Mouse (Mus musculus) MEL (cell line): ENCODE measurements around the gene Ren1. TPM values are rescaled to one million over a fixed set of nuclear protein-coding genes. Genes with fewer than 3 reads are reported as not detected.

Experiments
- DNase-seq: peaks from one replicate; pipeline ENCODE4 v3.0.0; 2011; ENCODE audit warnings: low read depth, low spot score
- H3K27ac ChIP-seq: 2 replicates; pipeline ENCODE4 v1.5.1; 2012; ENCODE audit warnings: low read depth, mild to moderate bottlenecking, control low read depth, low read length, moderate library complexity; ENCODE audit not compliant: control insufficient read depth
- H3K27me3 ChIP-seq, 2 experiments: fragments of 150-350 bp in 1 of 2; sonication (generic) in 1 of 2; 2 replicates each; pipeline ENCODE4 v1.6.1; 2012; ENCODE audit warnings: low read length in 2 of 2, mild to moderate bottlenecking in 2 of 2, improper control_type of control experiment in 1 of 2, moderate library complexity in 1 of 2; ENCODE audit not compliant: insufficient read depth in 2 of 2, control insufficient read depth in 1 of 2
- H3K36me3 ChIP-seq, 2 experiments: 2 replicates each; pipeline ENCODE4 v1.6.1; 2012 to 2014; ENCODE audit warnings: low read length in 2 of 2, improper control_type of control experiment in 1 of 2, inconsistent platforms in 1 of 2, mild to moderate bottlenecking in 1 of 2; ENCODE audit not compliant: insufficient read depth in 2 of 2, control insufficient read depth in 1 of 2
- H3K4me1 ChIP-seq, 2 experiments: fragments of 150-350 bp in 1 of 2; sonication (generic) in 1 of 2; 2 replicates each; pipeline ENCODE4 v1.6.1; 2012; ENCODE audit warnings: low read length in 2 of 2, improper control_type of control experiment in 1 of 2, mild to moderate bottlenecking in 1 of 2; ENCODE audit not compliant: insufficient read depth in 2 of 2, control insufficient read depth in 1 of 2
- H3K4me3 ChIP-seq, 2 experiments: fragments of 150-350 bp in 1 of 2; sonication (generic) in 1 of 2; 2 replicates each; pipeline ENCODE4 v1.5.1; 2012; ENCODE audit warnings: low read depth in 2 of 2, low read length in 2 of 2, mild to moderate bottlenecking in 2 of 2, moderate library complexity in 2 of 2, control low read depth in 1 of 2, improper control_type of control experiment in 1 of 2; ENCODE audit not compliant: control insufficient read depth in 1 of 2, insufficient read depth in 1 of 2
- H3K79me2 ChIP-seq: 2 replicates; pipeline ENCODE4 v1.6.1; 2012; ENCODE audit warnings: mild to moderate bottlenecking, low read length, moderate library complexity; ENCODE audit not compliant: control insufficient read depth, poor library complexity, insufficient read depth
- H3K9ac ChIP-seq: 2 replicates; pipeline ENCODE4 v1.6.1; 2012; ENCODE audit warnings: low read depth, mild to moderate bottlenecking, control low read depth, low read length, moderate library complexity; ENCODE audit not compliant: control insufficient read depth, poor library complexity, severe bottlenecking
- H3K9me3 ChIP-seq: fragments of 150-350 bp; sonication (generic); replicated peaks from 2 replicates; pipeline ENCODE4 v1.6.1; 2012; ENCODE audit warnings: mild to moderate bottlenecking, low read length, improper control_type of control experiment, moderate library complexity; ENCODE audit not compliant: insufficient read depth
- CHD1 ChIP-seq: IDR thresholded peaks from 2 replicates; pipeline ENCODE4 v1.6.1; 2012; ENCODE audit warnings: low read depth, mild to moderate bottlenecking, inconsistent platforms, low read length, improper control_type of control experiment
- CTCF ChIP-seq, 3 experiments: IDR thresholded peaks in 2 of 3; conservative IDR thresholded peaks in 1 of 3; 2 replicates each; pipeline ENCODE4 v1.5.1; 2011 to 2012; ENCODE audit warnings: low read length in 3 of 3, low read depth in 2 of 3, mild to moderate bottlenecking in 2 of 3, improper control_type of control experiment in 1 of 3, inconsistent platforms in 1 of 3, mixed read lengths in 1 of 3, moderate library complexity in 1 of 3; ENCODE audit not compliant: control insufficient read depth in 1 of 3, insufficient read depth in 1 of 3, poor library complexity in 1 of 3, severe bottlenecking in 1 of 3
- EP300 ChIP-seq, 2 experiments: IDR thresholded peaks; 2 replicates each; pipeline ENCODE4 v1.6.1; 2011; ENCODE audit warnings: improper control_type of control experiment in 2 of 2, low read length in 2 of 2, low read depth in 1 of 2, mild to moderate bottlenecking in 1 of 2
- ETS1 ChIP-seq: IDR thresholded peaks from 2 replicates; pipeline ENCODE4 v1.6.1; 2012; ENCODE audit warnings: low read depth, mild to moderate bottlenecking, inconsistent platforms, low read length, improper control_type of control experiment, moderate library complexity
- GATA1 ChIP-seq: IDR thresholded peaks from 2 replicates; pipeline ENCODE4 v1.6.1; 2011; ENCODE audit warnings: low read depth, low read length, improper control_type of control experiment
- HCFC1 ChIP-seq: IDR thresholded peaks from 2 replicates; pipeline ENCODE4 v1.6.1; 2012; ENCODE audit warnings: low read depth, mild to moderate bottlenecking, inconsistent platforms, low read length, improper control_type of control experiment, moderate library complexity
- JUND ChIP-seq: IDR thresholded peaks from 2 replicates; pipeline ENCODE4 v1.6.1; 2011; ENCODE audit warnings: low read depth, mild to moderate bottlenecking, improper control_type of control experiment, low read length
- MAX ChIP-seq: IDR thresholded peaks from 2 replicates; pipeline ENCODE4 v1.6.1; 2011; ENCODE audit warnings: low read length, improper control_type of control experiment
- MXI1 ChIP-seq: IDR thresholded peaks from 2 replicates; pipeline ENCODE4 v1.6.1; 2011; ENCODE audit warnings: mild to moderate bottlenecking, low read depth, low read length, improper control_type of control experiment
- RAD21 ChIP-seq: IDR thresholded peaks from 2 replicates; pipeline ENCODE4 v1.6.1; 2011; ENCODE audit warnings: mild to moderate bottlenecking, low read depth, low read length, improper control_type of control experiment
- SMC3 ChIP-seq: IDR thresholded peaks from 2 replicates; pipeline ENCODE4 v1.6.1; 2011; ENCODE audit warnings: low read depth, low read length, improper control_type of control experiment
- TAL1 ChIP-seq: IDR thresholded peaks from 2 replicates; pipeline ENCODE4 v1.6.1; 2012; ENCODE audit warnings: mild to moderate bottlenecking, inconsistent platforms, low read length, moderate library complexity, mixed read lengths
- TBP ChIP-seq: IDR thresholded peaks from 2 replicates; pipeline ENCODE4 v1.8.0; 2011; ENCODE audit warnings: low read depth, low read length, improper control_type of control experiment
- USF1 ChIP-seq: IDR thresholded peaks from 2 replicates; pipeline ENCODE4 v1.6.1; 2014; ENCODE audit warnings: low read depth, mild to moderate bottlenecking, inconsistent platforms, low read length, improper control_type of control experiment, moderate library complexity
- ZMIZ1 ChIP-seq: IDR thresholded peaks from 2 replicates; pipeline ENCODE4 v1.6.1; 2012; ENCODE audit warnings: low read depth, mild to moderate bottlenecking, inconsistent platforms, low read length, improper control_type of control experiment, moderate library complexity
- polyA plus RNA-seq, 2 experiments: library from polyadenylated mRNA; stranded (reverse) in 1 of 2; unstranded in 1 of 2; fragments of >175 nt in 1 of 2; fragments of >200 nt in 1 of 2; gene quantifications; 2 replicates each; pipeline versions ENCODE4 v1.2.1 to v1.2.4; 2012; ENCODE audit warnings: low replicate concordance in 2 of 2, low read depth in 1 of 2; ENCODE audit not compliant: insufficient read length in 2 of 2, insufficient read depth in 1 of 2, missing spikeins in 1 of 2
- total RNA-seq: library from RNA; depleted of rRNA; stranded (reverse); fragments of 300-350 nt; gene quantifications from 2 replicates; pipeline ENCODE4 v1.2.3, GENCODE M21; 2012

Ren1 gene
- total and polyA plus RNA-seq, 3 experiments, result 6.9 to 16.8 TPM; not detected in 1

DNA sequence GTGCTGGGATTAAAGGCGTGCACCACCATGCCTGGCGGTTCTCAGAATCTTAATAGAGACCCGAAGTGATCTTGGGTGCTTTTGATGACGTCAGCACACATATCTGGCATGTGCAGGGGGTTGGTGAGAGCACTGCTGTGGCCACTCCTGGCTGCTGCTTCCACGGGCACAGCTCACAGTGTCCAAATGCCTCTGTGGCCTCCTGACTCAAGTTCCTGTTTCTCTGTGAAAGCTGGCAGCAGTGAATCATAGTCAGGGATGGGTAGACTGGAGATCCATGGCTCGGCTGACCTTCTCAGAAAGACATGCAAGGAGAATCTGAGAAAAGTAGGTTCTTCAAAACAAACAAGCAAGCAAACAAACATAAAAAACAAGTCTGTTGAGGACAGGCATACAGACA, 34.5 kb upstream of the Ren1 start:
- Histone ChIP-seq H3K4me3 (no peak overlapping the region), H3K4me1 (peaks cover 3 to 18% of the 10 kb centered on the region in 2 experiments; a peak in 3 of 4 replicates), H3K9me3 (no peaks in the 10 kb centered on the region), H3K27ac (no peak overlapping the region), H3K79me2 (no peaks in the 10 kb centered on the region), H3K27me3 (no peaks in the 10 kb centered on the region), H3K9ac (no peak overlapping the region), H3K36me3 (peaks cover 0 to 2% of the 10 kb centered on the region in 2 experiments; a peak in 1 of 4 replicates)
- DNase-seq, result peak; percentile 27
- TF ChIP-seq TAL1 (0 out of 2 replicates have a peak, but pooled peaks have one; percentile 7), TBP (no peak), HCFC1 (no peak), GATA1 (no peak)

DNA sequence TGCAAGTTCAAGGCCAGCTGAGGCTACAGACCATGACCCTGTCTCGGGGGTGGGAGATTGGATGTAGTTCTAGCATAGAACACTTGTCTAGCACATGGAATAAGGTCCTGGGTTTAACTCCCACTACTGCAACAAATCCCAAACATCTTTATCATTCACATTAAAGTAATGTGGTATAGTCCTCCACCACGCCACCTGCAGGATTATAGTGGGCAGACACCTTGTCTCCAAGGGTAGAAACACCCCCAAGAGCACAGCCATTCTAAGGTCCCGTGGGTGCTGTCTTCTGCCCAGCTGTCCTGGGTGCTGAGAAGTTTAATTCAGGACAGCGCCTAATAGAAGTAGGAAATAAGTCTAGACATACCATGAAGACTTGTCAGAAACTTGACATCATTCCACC, 33.7 kb upstream of the Ren1 start:
- no peaks in the 10 kb centered on the region for H3K9me3 ChIP-seq
- no peak for TF ChIP-seq MAX
- no peak for TF ChIP-seq JUND
- peak; percentile 22 to 54 (median 29); a peak in 3 of 6 replicates for TF ChIP-seq CTCF (IDR thresholded peaks at IDR 0.05 in 2 of 3, conservative IDR thresholded peaks at IDR 0.05 in 1 of 3; ENCODE audit: control insufficient read depth in 1 of 3, insufficient read depth in 1 of 3, low read depth in 2 of 3, low read length in 3 of 3, poor library complexity in 1 of 3, severe bottlenecking in 1 of 3)
- TF ChIP-seq ZMIZ1, result no peak
- no peak for TF ChIP-seq TAL1
- no peak for TF ChIP-seq EP300 (IDR thresholded peaks at IDR 0.05; ENCODE audit: low read depth in 1 of 2, low read length in 2 of 2)
- TF ChIP-seq SMC3, result peak; percentile 54
- no peaks in the 10 kb centered on the region for H3K27me3 ChIP-seq
- no peaks in the 10 kb centered on the region for H3K79me2 ChIP-seq
- H3K36me3 ChIP-seq, result peaks cover 0 to 2% of the 10 kb centered on the region in 2 experiments; a peak in 1 of 4 replicates
- H3K9ac ChIP-seq, result no peak overlapping the region
- peaks cover under 1 to 15% of the 10 kb centered on the region in 2 experiments; a peak in 3 of 4 replicates for H3K4me1 ChIP-seq
- no peak overlapping the region for H3K4me3 ChIP-seq
- peak; percentile 31 for DNase-seq
- H3K27ac ChIP-seq, result no peak overlapping the region

DNA sequence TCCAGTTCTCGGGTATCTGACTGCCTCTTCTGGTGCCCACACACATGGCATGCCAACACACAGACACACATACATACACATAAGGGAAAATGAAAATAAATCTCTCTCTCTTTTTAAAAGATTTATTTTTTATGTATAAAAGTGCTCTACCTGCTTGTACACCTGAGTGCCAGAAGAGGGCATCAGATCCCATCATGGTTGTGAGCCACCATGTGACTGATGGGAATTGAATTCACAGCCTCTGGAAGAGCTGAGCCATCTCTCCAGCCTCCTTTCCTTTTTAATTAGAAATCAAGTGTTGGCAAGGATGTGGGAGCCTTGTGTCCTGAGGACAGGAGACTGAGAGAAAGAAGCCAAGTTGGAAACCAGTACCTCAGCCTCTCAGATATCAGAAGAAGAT, 33.2 kb upstream of the Ren1 start:
- Histone ChIP-seq H3K9ac (no peak overlapping the region), H3K9me3 (no peaks in the 10 kb centered on the region), H3K27me3 (peaks cover 0 to 2% of the 10 kb centered on the region in 2 experiments; a peak in 1 of 4 replicates), H3K79me2 (no peaks in the 10 kb centered on the region), H3K4me3 (no peak overlapping the region), H3K4me1 (peaks cover 0 to 9% of the 10 kb centered on the region in 2 experiments; a peak in 1 of 4 replicates), H3K27ac (no peak overlapping the region), H3K36me3 (peaks cover 0 to 2% of the 10 kb centered on the region in 2 experiments; a peak in 1 of 4 replicates)
- DNase-seq, result peak; percentile 39
- TF ChIP-seq USF1 (peak; percentile 73), RAD21 (peak; percentile 32), CHD1 (no peak), MXI1 (no peak), ETS1 (no peak), SMC3 (peak; percentile 63), CTCF (IDR thresholded peaks at IDR 0.05 in 2 of 3, conservative IDR thresholded peaks at IDR 0.05 in 1 of 3; ENCODE audit: control insufficient read depth in 1 of 3, insufficient read depth in 1 of 3, low read depth in 2 of 3, low read length in 3 of 3, poor library complexity in 1 of 3, severe bottlenecking in 1 of 3) (peak; percentile 33 to 59 (median 41); a peak in 5 of 6 replicates), TBP (no peak), GATA1 (no peak)
